Mouse (Mus musculus): ENCODE results near the gene Scube1. TPM values are rescaled to one million over a fixed set of nuclear protein-coding genes. Genes with fewer than 3 reads are reported as not detected.

The Scube1 gene
- polyA plus RNA-seq, 1 experiment from 2014 or later: 6.6 TPM

DNA sequence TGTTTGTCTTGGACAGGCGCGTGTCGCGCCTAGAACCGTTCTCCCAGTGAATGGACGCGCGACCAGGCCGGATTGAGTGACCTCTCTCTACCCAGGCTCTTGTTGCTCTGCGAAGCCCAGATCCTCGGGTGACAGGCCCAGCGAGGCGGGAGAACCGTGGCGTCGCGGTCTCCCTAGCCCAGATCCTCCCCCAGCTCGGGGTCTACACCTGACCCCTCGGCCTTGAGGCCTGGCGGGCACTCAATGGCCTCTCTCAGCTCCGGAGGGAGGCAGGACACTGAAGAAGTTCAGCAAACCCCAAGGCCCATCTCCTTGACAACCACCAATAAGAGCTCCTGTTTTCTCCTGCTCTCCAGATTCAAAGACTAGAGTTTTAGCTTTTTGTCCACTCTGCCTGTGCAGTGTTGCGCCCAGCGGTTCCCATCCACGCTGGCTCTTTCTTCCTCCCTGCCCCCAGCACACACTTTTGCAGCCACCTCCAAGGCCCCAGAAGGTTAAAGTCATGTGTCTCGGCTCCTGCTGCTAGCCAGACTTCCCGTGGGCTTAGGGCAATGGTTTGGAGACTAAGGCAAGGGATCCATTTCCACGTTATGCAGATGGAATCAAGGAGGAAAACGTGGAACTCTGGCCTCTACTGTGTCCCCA is 857 bp upstream of the Scube1 start:
- ATAC-seq (replicated peaks; ENCODE audit: low FRiP score, low TSS enrichment, low read depth) (no peak), DNase-seq (ENCODE audit: low spot score) (no peak)
- WGBS: 28% methylated on average over 28 of the region's 28 CpGs
- Histone ChIP-seq H3K9me3 (ENCODE audit: control insufficient read depth, low read length) (no peaks in the 10 kb centered on the region), H3K9ac (ENCODE audit: low read length) (no peak overlapping the region), H3K4me1 (replicated peaks; ENCODE audit: control insufficient read depth, insufficient read depth, low read length) (peaks cover 4% of the 10 kb centered on the region), H3K4me3 (ENCODE audit: low read depth, low read length) (0 out of 2 replicates have a peak overlapping the region, but pooled peaks have one; percentile 53), H3K4me2 (ENCODE audit: low read length) (no peak overlapping the region), H3K36me3 (ENCODE audit: control insufficient read depth, insufficient read depth, low read length) (no peaks in the 10 kb centered on the region), H3K27ac (ENCODE audit: low read depth) (no peak overlapping the region), H3K27me3 (replicated peaks; ENCODE audit: control insufficient read depth, insufficient read depth, low read length) (peaks cover 43% of the 10 kb centered on the region)

DNA sequence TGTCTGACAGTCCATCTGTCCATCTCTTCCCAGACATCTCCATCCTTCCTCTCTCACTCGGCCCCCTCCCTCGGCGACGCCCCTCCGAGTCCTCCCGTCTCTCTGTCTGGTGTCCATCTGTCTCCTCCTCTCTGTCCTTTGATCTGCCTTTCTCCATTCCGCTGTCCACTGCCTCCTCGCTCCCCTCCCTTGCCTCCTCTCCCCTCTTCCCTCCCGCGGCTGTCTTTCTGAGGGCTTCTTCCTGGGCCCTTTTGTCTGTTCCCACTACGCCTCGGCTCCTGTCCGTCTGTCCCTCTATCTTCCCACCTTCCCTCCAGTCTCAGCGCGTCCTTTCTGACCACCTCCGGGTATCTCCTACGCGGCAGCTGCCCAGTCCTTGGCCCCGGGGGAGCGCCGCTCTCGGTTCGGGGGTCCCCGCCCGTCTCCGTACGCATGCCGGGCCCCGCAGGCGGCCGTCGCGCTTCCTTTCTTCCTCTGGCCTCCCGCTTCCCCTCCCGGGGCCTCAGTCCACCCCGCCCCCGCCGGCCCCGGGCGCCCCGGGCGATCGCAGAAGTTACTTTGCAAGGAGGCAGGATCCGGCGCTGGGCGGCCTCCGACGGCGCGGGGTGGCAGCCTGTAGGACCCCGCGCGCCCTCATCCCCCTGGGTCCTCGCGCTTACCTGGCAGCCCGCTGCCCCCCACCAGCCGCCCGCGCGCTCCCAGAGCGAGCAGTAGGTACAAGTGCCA is 498 bp downstream of the Scube1 start:
- peak; percentile 23; the same call in 1 of the 2 replicates for ATAC-seq (replicated peaks; ENCODE audit: low FRiP score, low TSS enrichment, low read depth)
- Histone ChIP-seq H3K4me3 (ENCODE audit: low read depth, low read length) (peak overlapping the region; percentile 53), H3K36me3 (ENCODE audit: control insufficient read depth, insufficient read depth, low read length) (no peaks in the 10 kb centered on the region), H3K9me3 (ENCODE audit: control insufficient read depth, low read length) (no peaks in the 10 kb centered on the region), H3K4me2 (ENCODE audit: low read length) (peak overlapping the region; percentile 95), H3K9ac (ENCODE audit: low read length) (peak overlapping the region; percentile 34), H3K4me1 (replicated peaks; ENCODE audit: control insufficient read depth, insufficient read depth, low read length) (peaks cover 4% of the 10 kb centered on the region), H3K27ac (ENCODE audit: low read depth) (no peak overlapping the region), H3K27me3 (replicated peaks; ENCODE audit: control insufficient read depth, insufficient read depth, low read length) (peaks cover 43% of the 10 kb centered on the region)
- DNase-seq (ENCODE audit: low spot score): peak; percentile 74
- WGBS: 2% methylated on average over 61 of the region's 61 CpGs

DNA sequence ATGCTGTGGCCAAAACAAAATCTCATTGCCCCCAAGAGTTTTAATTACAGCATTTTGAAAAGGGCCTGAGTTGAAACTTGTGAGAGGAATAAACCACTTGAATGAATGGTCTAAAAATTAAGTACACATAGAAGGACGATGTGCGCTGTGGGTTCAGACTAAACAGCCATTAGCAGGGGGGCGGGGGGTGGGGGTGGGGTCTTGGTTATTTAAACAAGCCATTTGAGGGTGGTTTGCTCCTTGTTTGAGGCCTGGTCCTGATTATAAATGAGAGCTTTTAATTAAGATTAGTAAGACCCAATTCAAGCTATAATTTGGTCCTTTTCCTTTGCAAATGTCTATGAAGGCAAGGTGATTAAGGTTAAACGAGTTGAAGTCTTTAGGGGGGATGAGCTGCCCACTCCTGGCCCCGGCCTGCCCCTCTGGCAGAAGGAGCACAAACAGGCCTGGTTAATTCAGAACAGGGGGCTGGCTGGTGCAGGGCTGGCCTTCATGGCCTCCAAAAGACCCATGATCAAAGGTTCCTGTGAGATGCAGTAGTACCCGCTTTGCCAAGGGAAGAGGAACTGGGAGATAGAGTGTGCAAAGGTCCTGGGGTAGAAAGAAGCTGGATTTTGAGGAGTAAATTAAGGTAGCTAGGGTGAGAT is 9.1 kb downstream of the Scube1 start:
- Histone ChIP-seq H3K4me3 (ENCODE audit: low read depth, low read length) (no peak overlapping the region), H3K9me3 (ENCODE audit: control insufficient read depth, low read length) (no peaks in the 10 kb centered on the region), H3K9ac (ENCODE audit: low read length) (no peak overlapping the region), H3K36me3 (ENCODE audit: control insufficient read depth, insufficient read depth, low read length) (no peaks in the 10 kb centered on the region), H3K27me3 (replicated peaks; ENCODE audit: control insufficient read depth, insufficient read depth, low read length) (no peaks in the 10 kb centered on the region), H3K4me2 (ENCODE audit: low read length) (no peak overlapping the region), H3K4me1 (replicated peaks; ENCODE audit: control insufficient read depth, insufficient read depth, low read length) (no peaks in the 10 kb centered on the region), H3K27ac (ENCODE audit: low read depth) (no peak overlapping the region)
- no peak for DNase-seq (ENCODE audit: low spot score)
- 55% methylated on average over 6 of the region's 6 CpGs for WGBS
- ATAC-seq (replicated peaks; ENCODE audit: low FRiP score, low TSS enrichment, low read depth): no peak

DNA sequence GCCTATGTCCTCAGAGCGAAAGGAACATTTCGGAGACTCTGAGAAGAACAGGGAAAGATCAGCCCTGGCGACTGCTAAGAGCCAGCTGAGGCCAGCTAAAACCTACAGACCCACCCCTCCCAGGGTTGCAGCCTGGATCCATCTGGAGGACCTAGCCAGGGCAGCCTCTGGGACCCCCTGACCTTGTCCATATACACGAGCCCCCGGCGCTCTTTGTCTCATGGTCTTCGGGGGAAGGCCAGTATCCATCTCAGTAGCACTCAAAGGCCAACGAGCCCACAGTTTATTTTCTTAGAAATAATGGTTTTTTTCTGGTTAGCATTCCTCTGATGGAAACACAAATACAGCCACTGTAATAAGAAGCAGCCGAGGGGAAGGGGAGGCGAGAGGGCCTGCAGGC is 12.0 kb downstream of the Scube1 start:
- DNase-seq (ENCODE audit: low spot score) (no peak), ATAC-seq (replicated peaks; ENCODE audit: low FRiP score, low TSS enrichment, low read depth) (no peak)
- Histone ChIP-seq H3K4me3 (ENCODE audit: low read depth, low read length) (no peak overlapping the region), H3K27me3 (replicated peaks; ENCODE audit: control insufficient read depth, insufficient read depth, low read length) (0 out of 2 replicates have a peak, but pooled peaks cover under 1% of the 10 kb centered on the region), H3K36me3 (ENCODE audit: control insufficient read depth, insufficient read depth, low read length) (no peaks in the 10 kb centered on the region), H3K9ac (ENCODE audit: low read length) (no peak overlapping the region), H3K4me1 (replicated peaks; ENCODE audit: control insufficient read depth, insufficient read depth, low read length) (no peaks in the 10 kb centered on the region), H3K27ac (ENCODE audit: low read depth) (no peak overlapping the region), H3K4me2 (ENCODE audit: low read length) (no peak overlapping the region), H3K9me3 (ENCODE audit: control insufficient read depth, low read length) (no peaks in the 10 kb centered on the region)
- WGBS: 67% methylated on average over 10 of the region's 10 CpGs

DNA sequence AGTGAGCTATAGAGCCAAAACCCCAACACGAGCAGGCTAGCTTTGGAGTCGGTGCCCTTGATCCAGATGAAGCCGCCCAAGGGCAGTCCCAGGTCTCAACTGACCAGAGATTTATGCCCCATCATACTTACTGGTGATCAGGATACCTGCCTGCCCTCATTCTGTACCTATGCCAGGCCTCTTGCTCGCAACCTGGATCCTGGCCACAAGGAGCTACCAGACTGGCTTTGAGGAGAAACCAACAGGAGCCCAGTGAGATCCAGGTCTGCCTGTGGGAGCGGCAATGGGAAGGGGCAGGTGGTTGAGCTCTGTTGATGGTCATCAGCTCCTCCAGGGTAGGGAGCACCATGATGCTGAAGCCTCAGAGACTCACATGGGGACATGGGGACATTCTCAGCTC is 12.5 kb downstream of the Scube1 start:
- Histone ChIP-seq H3K9ac (ENCODE audit: low read length) (no peak overlapping the region), H3K4me2 (ENCODE audit: low read length) (no peak overlapping the region), H3K4me1 (replicated peaks; ENCODE audit: control insufficient read depth, insufficient read depth, low read length) (no peaks in the 10 kb centered on the region), H3K9me3 (ENCODE audit: control insufficient read depth, low read length) (no peaks in the 10 kb centered on the region), H3K4me3 (ENCODE audit: low read depth, low read length) (no peak overlapping the region), H3K27ac (ENCODE audit: low read depth) (no peak overlapping the region), H3K36me3 (ENCODE audit: control insufficient read depth, insufficient read depth, low read length) (no peaks in the 10 kb centered on the region), H3K27me3 (replicated peaks; ENCODE audit: control insufficient read depth, insufficient read depth, low read length) (0 out of 2 replicates have a peak, but pooled peaks cover 2% of the 10 kb centered on the region)
- 98% methylated on average over 5 of the region's 5 CpGs for WGBS
- no peak for DNase-seq (ENCODE audit: low spot score)
- ATAC-seq (replicated peaks; ENCODE audit: low FRiP score, low TSS enrichment, low read depth): no peak

DNA sequence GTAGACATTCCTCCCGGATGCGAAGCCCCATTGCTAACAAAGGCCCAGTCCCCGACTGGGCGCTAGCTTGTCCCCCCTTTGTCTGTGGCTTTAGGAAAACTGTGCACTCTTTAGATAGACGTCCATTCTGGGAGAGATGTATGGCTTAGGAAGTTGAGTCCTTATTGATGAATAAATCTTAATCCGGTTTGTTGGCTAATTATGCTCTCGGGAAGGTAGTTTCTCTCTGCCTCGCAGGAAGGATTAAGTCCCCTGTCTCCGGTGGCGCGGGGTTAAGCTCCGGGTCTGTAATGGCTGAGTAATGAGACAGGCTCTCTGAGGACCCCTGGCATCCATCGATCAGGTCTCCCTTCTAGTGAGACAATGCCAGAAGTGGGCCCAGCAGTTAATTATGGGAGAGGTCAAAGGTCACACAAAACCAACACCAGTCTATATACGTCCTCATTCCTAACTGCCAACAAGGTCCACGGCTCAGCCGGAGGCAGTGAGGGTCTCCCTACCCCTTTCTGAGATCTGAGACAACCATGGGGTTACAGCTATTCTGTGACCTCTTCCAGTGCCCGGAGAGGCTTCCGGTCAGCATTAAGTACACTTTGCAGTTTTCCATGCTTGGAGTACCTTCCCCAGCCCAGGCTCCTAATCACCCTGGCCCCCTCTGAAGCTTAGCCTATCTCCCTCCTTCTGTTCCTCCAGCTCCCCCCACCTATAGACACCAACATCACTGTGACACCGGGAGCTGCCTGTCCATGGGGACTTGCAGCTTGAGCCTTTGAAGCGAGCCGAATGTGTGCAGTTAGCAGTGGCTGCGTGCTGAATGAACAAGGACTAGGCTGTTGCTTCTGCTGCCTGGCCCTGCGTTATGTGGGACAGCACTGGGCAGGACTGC is 14.7 kb downstream of the Scube1 start:
- no peak overlapping the region for H3K27ac ChIP-seq (ENCODE audit: low read depth)
- H3K9me3 ChIP-seq (ENCODE audit: control insufficient read depth, low read length): no peaks in the 10 kb centered on the region
- no peak overlapping the region for H3K9ac ChIP-seq (ENCODE audit: low read length)
- no peak overlapping the region for H3K4me2 ChIP-seq (ENCODE audit: low read length)
- H3K4me3 ChIP-seq (ENCODE audit: low read depth, low read length): no peak overlapping the region
- WGBS: 32% methylated on average over 23 of the region's 23 CpGs
- ATAC-seq (replicated peaks; ENCODE audit: low FRiP score, low TSS enrichment, low read depth): no peak
- no peaks in the 10 kb centered on the region for H3K4me1 ChIP-seq (replicated peaks; ENCODE audit: control insufficient read depth, insufficient read depth, low read length)
- DNase-seq (ENCODE audit: low spot score): no peak
- 0 out of 2 replicates have a peak, but pooled peaks cover 2% of the 10 kb centered on the region for H3K27me3 ChIP-seq (replicated peaks; ENCODE audit: control insufficient read depth, insufficient read depth, low read length)
- no peaks in the 10 kb centered on the region for H3K36me3 ChIP-seq (ENCODE audit: control insufficient read depth, insufficient read depth, low read length)

DNA sequence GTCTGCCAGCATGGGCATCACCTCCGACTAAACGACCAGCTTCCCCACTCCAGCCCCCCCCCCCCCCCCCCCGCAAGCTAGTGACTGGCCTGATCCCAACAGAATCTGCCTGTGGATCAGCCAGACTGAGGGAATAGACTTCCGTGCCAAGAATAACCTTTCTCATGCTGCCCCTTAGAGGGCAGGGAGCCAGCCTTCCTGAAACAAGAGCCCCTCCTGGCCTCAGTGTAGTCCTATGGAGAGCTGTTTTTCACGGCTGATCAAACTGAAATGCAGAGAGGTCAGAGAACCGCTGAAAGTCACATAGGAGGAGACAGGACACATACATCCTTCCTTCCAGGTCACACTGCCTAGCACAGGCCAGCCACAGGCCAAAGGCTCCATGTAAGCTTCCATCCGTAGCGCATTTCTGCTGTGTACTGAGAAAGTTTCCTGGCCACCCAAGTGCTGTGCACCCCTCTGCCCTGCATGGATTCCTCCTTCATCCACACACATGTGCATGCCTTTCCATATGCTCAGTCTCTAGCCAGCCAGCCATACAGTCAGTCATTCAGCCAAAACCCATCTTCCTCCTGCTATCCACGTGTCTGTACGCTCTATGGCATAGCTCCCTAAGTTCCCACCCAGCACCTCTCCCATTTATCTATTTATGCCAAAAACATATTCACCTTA is 18.2 kb downstream of the Scube1 start:
- Histone ChIP-seq H3K9me3 (ENCODE audit: control insufficient read depth, low read length) (no peaks in the 10 kb centered on the region), H3K4me3 (ENCODE audit: low read depth, low read length) (no peak overlapping the region), H3K4me1 (replicated peaks; ENCODE audit: control insufficient read depth, insufficient read depth, low read length) (no peaks in the 10 kb centered on the region), H3K4me2 (ENCODE audit: low read length) (no peak overlapping the region), H3K27me3 (replicated peaks; ENCODE audit: control insufficient read depth, insufficient read depth, low read length) (0 out of 2 replicates have a peak, but pooled peaks cover 2% of the 10 kb centered on the region), H3K27ac (ENCODE audit: low read depth) (no peak overlapping the region), H3K36me3 (ENCODE audit: control insufficient read depth, insufficient read depth, low read length) (no peaks in the 10 kb centered on the region), H3K9ac (ENCODE audit: low read length) (no peak overlapping the region)
- ATAC-seq (replicated peaks; ENCODE audit: low FRiP score, low TSS enrichment, low read depth) (no peak), DNase-seq (ENCODE audit: low spot score) (no peak)
- 51% methylated on average over 10 of the region's 10 CpGs for WGBS

DNA sequence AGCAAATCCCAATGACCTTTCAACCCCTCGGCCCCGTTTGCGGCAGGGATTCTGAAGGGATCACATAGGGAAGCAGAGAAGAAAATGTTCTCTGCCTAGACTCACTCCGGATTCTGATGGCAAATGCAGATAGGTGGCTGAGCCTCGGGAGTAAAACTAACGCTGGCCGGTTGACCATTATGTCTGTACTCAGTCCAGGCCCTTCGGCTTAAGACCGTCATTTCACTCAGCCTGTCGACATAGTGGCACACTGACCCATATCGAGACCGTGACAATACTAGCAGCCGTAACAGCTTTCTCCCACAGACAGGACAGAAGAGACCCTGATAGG is 24.3 kb downstream of the Scube1 start:
- WGBS: 65% methylated on average over 13 of the region's 13 CpGs
- H3K9ac ChIP-seq (ENCODE audit: low read length): no peak overlapping the region

More for the DNA sequence above, 24.3 kb downstream of the Scube1 start:
- no peak overlapping the region for H3K27ac ChIP-seq (ENCODE audit: low read depth)
- H3K4me2 ChIP-seq (ENCODE audit: low read length): no peak overlapping the region
- no peaks in the 10 kb centered on the region for H3K36me3 ChIP-seq (ENCODE audit: control insufficient read depth, insufficient read depth, low read length)
- no peak overlapping the region for H3K4me3 ChIP-seq (ENCODE audit: low read depth, low read length)
- no peak for ATAC-seq (replicated peaks; ENCODE audit: low FRiP score, low TSS enrichment, low read depth)
- no peak for DNase-seq (ENCODE audit: low spot score)
- no peaks in the 10 kb centered on the region for H3K27me3 ChIP-seq (replicated peaks; ENCODE audit: control insufficient read depth, insufficient read depth, low read length)
- H3K9me3 ChIP-seq (ENCODE audit: control insufficient read depth, low read length): no peaks in the 10 kb centered on the region
- H3K4me1 ChIP-seq (replicated peaks; ENCODE audit: control insufficient read depth, insufficient read depth, low read length): peaks cover 9% of the 10 kb centered on the region; the same call in 1 of the 2 replicates

Measured in intestine, embryonic 14.5 days (tissue).